Mouse (Mus musculus): ENCODE measurements around the gene Dnal4.

Gene Dnal4

DNA sequence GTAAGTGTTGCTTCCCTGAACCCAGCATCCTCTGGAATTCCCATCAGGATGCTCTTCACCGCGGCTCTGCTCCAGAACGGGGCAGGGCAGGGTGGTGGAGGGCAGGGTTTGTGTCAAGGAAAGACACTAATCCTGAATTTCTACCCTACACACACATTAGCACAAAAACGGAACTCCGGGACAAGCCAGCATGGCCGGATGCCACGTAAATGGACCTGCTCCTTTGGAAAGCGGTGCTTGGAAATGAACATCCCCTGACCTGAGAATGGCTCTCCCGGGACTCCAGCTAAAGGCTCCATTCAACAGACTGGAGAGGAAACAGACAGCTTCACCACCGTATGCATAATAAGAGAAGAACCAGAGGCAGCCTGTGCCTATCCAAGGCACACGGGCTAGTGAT lies 23.1 kb upstream of the Dnal4 start:
- DNase-seq (ENCODE audit: low read depth, low spot score): no peak

DNA sequence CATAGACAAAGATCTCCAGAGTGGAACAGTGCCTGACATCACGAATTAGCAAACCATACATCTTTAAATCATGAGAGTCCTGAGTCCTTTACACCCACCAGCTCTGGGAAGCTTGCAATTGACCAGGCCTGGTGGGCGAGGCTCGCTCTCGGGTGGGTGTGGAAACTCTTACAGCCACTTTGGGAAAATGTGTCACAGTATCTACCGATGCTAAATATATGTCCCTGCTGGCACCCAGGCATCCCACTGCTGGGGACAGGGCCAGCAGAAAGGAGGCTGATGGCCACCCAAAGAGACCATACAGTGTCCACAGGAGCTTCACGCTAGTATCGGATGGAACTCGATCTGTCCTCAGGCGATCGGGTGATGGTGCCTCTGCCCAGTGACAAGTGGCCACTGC lies 20.9 kb upstream of the Dnal4 start:
- DNase-seq (ENCODE audit: low read depth, low spot score): no peak

- no peak for DNase-seq (ENCODE audit: low read depth, low spot score)
Measured at GRCm38 (mm10) chr15:79797680-79798079, 20.0 kb upstream of the Dnal4 start.

DNA sequence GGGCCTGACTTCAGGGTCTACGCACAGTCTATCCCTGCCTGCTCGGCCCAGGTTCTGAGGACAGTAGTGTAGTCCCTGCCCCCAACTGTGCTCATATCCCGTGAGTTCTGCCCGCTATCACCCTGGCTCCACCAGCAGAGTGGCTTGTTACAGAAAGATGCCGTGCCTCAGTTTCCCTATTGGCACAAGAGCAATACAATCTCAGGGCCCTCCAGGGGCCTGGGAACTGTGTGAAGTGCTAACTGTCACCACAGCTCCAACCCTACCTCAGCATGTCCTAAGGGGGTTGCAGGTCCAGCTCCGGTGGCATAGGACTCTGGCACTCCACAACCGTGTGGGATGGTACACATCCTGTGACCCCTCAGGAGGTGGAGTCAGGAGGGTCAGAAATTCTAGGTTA lies 19.4 kb upstream of the Dnal4 start:
- no peak for DNase-seq (ENCODE audit: low read depth, low spot score)

DNA sequence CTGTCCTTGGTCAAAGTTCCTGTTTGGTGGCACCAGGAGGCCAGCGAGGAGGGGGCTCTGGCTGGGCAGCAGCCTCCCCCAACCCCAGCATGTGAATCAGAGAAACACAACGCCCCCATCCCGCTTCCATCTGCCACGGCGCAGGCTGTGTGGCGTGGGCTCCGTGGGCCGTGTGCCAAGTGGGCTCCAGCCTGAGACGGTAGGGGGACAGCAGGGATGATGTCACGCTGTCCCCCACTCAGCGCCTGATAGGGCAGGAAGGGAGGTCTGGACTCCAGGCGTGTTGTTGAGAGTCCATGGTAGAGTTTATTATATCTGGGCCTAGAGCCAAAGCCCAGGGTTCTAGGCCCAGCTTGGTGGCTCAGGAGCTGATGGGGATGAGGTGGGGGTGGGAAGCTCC lies 18.6 kb upstream of the Dnal4 start:
- DNase-seq (ENCODE audit: low read depth, low spot score): no peak

DNA sequence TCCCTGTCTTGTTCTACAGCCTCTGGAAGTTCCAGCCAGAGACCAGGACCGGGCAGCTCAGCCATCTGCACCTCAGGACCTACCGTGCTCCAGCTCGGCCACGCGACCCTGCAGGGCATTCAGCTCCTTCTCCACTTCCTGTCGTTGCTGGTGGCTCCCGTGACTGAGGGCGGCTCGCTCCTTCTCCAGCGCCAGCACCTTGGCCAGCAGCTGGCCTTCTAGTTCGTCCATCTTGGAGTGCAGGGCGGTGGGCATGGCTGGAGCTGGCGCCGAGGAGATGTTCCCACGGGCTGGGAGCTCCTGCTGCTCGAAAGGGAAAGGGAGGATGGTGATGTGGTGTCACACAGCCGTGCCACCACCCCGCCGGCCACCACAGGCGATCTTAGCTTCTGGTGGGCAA lies 16.5 kb upstream of the Dnal4 start:
- no peak for DNase-seq (ENCODE audit: low read depth, low spot score)

- DNase-seq (ENCODE audit: low read depth, low spot score): no peak
Measured at GRCm38 (mm10) chr15:79793076-79793475, 15.4 kb upstream of the Dnal4 start.

- DNase-seq (ENCODE audit: low read depth, low spot score): no peak
Measured at GRCm38 (mm10) chr15:79792455-79792854, 14.8 kb upstream of the Dnal4 start.

GRCm38 (mm10) chr15:79791502-79791901 lies 13.9 kb upstream of the Dnal4 start:
- DNase-seq (ENCODE audit: low read depth, low spot score): peak; percentile 50

DNA sequence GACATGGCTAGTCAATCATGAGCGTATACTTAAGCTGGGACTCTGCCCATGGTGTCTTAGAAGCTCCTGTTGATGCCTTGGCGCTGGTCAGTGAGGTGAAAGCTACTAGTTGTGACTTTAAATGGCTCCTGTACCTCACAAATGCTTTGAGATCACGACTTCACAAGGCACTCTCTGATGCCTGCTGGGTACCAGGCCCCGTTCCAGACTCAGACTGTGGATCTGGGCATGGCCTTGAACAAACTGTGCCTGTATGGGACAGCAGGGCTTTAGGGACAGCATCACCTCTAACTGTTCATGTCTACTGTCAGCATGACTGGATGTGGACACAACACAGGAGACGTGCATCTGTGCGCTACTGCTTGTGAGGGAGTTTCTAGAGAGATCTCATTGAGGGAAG lies 13.3 kb upstream of the Dnal4 start:
- DNase-seq (ENCODE audit: low read depth, low spot score): no peak

GRCm38 (mm10) chr15:79790111-79790510 lies 12.5 kb upstream of the Dnal4 start:
- no peak for DNase-seq (ENCODE audit: low read depth, low spot score)

- DNase-seq (ENCODE audit: low read depth, low spot score): no peak
Measured at GRCm38 (mm10) chr15:79787815-79788214, 10.2 kb upstream of the Dnal4 start.

DNA sequence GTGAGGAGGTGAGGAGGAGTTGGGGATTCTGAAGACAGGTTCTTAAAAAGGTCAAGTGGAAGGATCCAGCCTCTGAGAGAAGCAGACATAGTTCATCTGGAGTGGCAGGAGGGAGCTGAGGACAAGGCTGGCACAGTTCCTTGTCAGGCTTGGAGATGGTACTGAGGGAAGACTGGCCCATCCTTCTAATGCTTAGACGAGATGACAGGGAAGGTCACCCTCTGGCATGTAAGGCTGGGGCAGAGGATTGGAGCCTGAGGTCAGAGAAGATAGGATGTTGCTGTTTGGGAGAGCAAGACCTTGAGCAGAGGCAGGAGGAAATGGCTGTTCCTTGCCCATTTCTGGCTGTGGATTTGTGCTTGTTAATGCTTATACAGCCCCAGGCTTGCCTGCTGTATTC lies 7.4 kb upstream of the Dnal4 start:
- DNase-seq (ENCODE audit: low read depth, low spot score): no peak

- DNase-seq (ENCODE audit: low read depth, low spot score): no peak
Measured at GRCm38 (mm10) chr15:79775662-79776061, 2.0 kb downstream of the Dnal4 start.

GRCm38 (mm10) chr15:79774117-79775027 lies 3.3 kb downstream of the Dnal4 start:
- DNase-seq (ENCODE audit: low read depth, low spot score): peak; percentile 98

GRCm38 (mm10) chr15:79770629-79771240 lies 6.9 kb downstream of the Dnal4 start:
- no peak for DNase-seq (ENCODE audit: low read depth, low spot score)

DNA sequence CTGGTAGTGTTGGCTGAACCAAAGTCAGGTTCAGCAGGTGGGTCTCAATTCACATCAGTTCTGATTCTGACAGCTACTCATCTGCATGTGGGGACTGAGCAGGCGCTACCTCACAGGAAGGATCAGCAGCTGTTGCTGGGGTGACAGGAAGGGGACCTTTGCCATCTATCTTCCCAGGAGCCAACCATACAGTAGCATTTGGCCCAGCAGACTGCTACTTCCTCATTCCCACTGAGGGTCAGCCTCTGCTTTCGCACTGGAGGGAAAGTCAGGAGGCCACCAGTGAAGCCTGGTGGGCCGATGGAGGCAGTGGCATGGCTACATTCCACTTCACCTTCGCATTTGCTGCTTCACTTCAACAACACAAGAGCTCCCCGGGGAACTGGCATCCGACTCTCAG lies 9.3 kb downstream of the Dnal4 start:
- DNase-seq (ENCODE audit: low read depth, low spot score): no peak

- no peak for DNase-seq (ENCODE audit: low read depth, low spot score)
Measured at GRCm38 (mm10) chr15:79767327-79767961, 10.2 kb downstream of the Dnal4 start.

DNA sequence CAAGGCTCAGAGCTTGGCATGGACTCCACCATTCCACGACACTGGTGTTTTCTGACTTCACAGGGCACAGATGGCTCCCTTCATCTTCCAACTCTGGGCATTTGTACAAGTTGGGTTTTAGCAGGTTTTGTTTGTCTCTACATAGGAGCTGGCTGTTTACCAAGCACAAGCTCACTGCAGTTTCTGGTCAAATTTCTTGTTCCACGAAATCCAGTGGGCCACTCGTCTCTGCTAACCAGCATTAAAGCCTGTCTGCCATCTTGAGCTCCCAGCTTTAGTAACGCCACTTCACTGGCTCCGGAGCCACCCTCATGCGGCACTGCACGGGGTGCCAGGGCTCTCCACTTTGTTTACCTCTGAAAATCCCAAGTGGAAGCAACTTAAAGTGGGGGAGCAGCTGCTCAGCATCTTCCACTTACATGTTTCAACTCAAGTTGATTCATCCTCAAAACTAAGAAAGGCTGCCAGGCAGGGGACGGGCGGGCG lies 11.0 kb downstream of the Dnal4 start:
- DNase-seq (ENCODE audit: low read depth, low spot score): no peak

- no peak for DNase-seq (ENCODE audit: low read depth, low spot score)
Measured at GRCm38 (mm10) chr15:79766168-79766567, 11.5 kb downstream of the Dnal4 start.

DNA sequence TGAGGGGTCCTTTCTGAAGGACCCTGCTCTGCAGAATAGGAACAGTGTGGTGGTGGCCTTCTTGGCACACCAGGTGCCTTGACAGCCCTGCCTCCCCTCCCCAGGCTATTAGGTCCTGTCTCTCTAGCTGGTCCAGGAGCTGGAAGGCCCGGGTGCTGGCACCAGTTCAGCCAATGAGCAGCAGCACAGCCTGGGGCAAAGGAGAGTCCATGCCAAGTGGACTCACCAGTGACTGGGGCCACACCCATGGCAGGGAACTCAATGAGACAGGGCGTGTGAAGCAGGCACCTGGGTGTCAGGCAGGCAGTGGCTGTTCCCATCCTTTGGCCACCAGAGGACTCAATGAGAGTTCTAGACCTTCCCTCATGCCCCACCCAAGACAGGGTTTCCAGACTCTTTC lies 12.3 kb downstream of the Dnal4 start:
- no peak for DNase-seq (ENCODE audit: low read depth, low spot score)

GRCm38 (mm10) chr15:79764539-79765267 lies 12.9 kb downstream of the Dnal4 start:
- DNase-seq (ENCODE audit: low read depth, low spot score): no peak
